Mouse (Mus musculus): ENCODE results near the gene Olfr656. TPM values are rescaled to one million over a fixed set of nuclear protein-coding genes. Genes with fewer than 3 reads are reported as not detected.

Gene Olfr656
- not detected in 2 replicates for polyA plus RNA-seq (2016; fragmentation: Nextera tagmentation; extraction: Ambion mirVana)

GRCm38 (mm10) chr7:104613655-104614054 is at the start of gene Olfr656:
Olfr656 (plus strand) TSS chr7:104613955.
- 73% methylated on average over 4 of the region's 4 CpGs for WGBS
- Histone ChIP-seq H3K4me1 (no peaks in the 10 kb centered on the region), H3K36me3 (no peaks in the 10 kb centered on the region), H3K27ac (no peak within 1 kb of the TSS), H3K9me3 (no peaks in the 10 kb centered on the region), H3K27me3 (ENCODE audit: insufficient read depth, poor library complexity, severe bottlenecking) (no peaks in the 10 kb centered on the region), H3K4me3 (no peak within 1 kb of the TSS)
- no peak for DNase-seq (ENCODE audit: low spot score)

GRCm38 (mm10) chr7:104577014-104577413 is 36.7 kb upstream of the Olfr656 start, which contains the start of gene Olfr653:
Olfr653 (plus strand) TSS chr7:104577314.
- Histone ChIP-seq H3K27me3 (ENCODE audit: insufficient read depth, poor library complexity, severe bottlenecking) (no peaks in the 10 kb centered on the region), H3K4me3 (no peak within 1 kb of the TSS), H3K9me3 (no peaks in the 10 kb centered on the region), H3K27ac (no peak within 1 kb of the TSS), H3K4me1 (no peaks in the 10 kb centered on the region), H3K36me3 (no peaks in the 10 kb centered on the region)
- DNase-seq (ENCODE audit: low spot score): no peak
- 63% methylated on average over 2 of the region's 2 CpGs for WGBS

GRCm38 (mm10) chr7:104580846-104581245 is 32.9 kb upstream of the Olfr656 start:
- Histone ChIP-seq H3K27ac (no peak overlapping the region), H3K9me3 (no peaks in the 10 kb centered on the region), H3K4me3 (no peak overlapping the region), H3K27me3 (ENCODE audit: insufficient read depth, poor library complexity, severe bottlenecking) (no peaks in the 10 kb centered on the region), H3K36me3 (no peaks in the 10 kb centered on the region), H3K4me1 (no peaks in the 10 kb centered on the region)
- 85% methylated on average over 4 of the region's 4 CpGs for WGBS
- DNase-seq (ENCODE audit: low spot score): no peak

GRCm38 (mm10) chr7:104581429-104581828 is 32.3 kb upstream of the Olfr656 start:
- Histone ChIP-seq H3K36me3 (no peaks in the 10 kb centered on the region), H3K4me3 (no peak overlapping the region), H3K9me3 (no peaks in the 10 kb centered on the region), H3K27me3 (ENCODE audit: insufficient read depth, poor library complexity, severe bottlenecking) (no peaks in the 10 kb centered on the region), H3K27ac (no peak overlapping the region), H3K4me1 (no peaks in the 10 kb centered on the region)
- DNase-seq (ENCODE audit: low spot score): no peak
- WGBS: 81% methylated on average over 4 of the region's 4 CpGs

GRCm38 (mm10) chr7:104586725-104587124 is 27.0 kb upstream of the Olfr656 start, which contains the start of gene Olfr654:
Olfr654 (plus strand) TSS chr7:104587025.
- no peaks in the 10 kb centered on the region for H3K4me1 ChIP-seq
- H3K4me3 ChIP-seq: no peak within 1 kb of the TSS
- no peak within 1 kb of the TSS for H3K27ac ChIP-seq
- no peaks in the 10 kb centered on the region for H3K36me3 ChIP-seq
- no peaks in the 10 kb centered on the region for H3K9me3 ChIP-seq
- 81% methylated on average over 4 of the region's 4 CpGs for WGBS
- no peaks in the 10 kb centered on the region for H3K27me3 ChIP-seq (ENCODE audit: insufficient read depth, poor library complexity, severe bottlenecking)
- DNase-seq (ENCODE audit: low spot score): no peak

GRCm38 (mm10) chr7:104588274-104588673 is 25.5 kb upstream of the Olfr656 start:
- H3K27ac ChIP-seq: no peak overlapping the region
- no peak for DNase-seq (ENCODE audit: low spot score)
- WGBS: 78% methylated on average over 5 of the region's 5 CpGs
- no peaks in the 10 kb centered on the region for H3K4me1 ChIP-seq
- no peaks in the 10 kb centered on the region for H3K9me3 ChIP-seq
- no peak overlapping the region for H3K4me3 ChIP-seq
- H3K36me3 ChIP-seq: no peaks in the 10 kb centered on the region
- H3K27me3 ChIP-seq (ENCODE audit: insufficient read depth, poor library complexity, severe bottlenecking): no peaks in the 10 kb centered on the region

GRCm38 (mm10) chr7:104601679-104602078 is 12.1 kb upstream of the Olfr656 start, which contains the start of gene Olfr655:
Olfr655 (minus strand) TSS chr7:104601779.
- H3K9me3 ChIP-seq: no peaks in the 10 kb centered on the region
- 81% methylated on average over 2 of the region's 2 CpGs for WGBS
- no peaks in the 10 kb centered on the region for H3K36me3 ChIP-seq
- no peaks in the 10 kb centered on the region for H3K4me1 ChIP-seq
- no peak for DNase-seq (ENCODE audit: low spot score)
- H3K27me3 ChIP-seq (ENCODE audit: insufficient read depth, poor library complexity, severe bottlenecking): no peaks in the 10 kb centered on the region
- no peak within 1 kb of the TSS for H3K4me3 ChIP-seq
- H3K27ac ChIP-seq: no peak within 1 kb of the TSS

- 4% methylated on average over 3 of the region's 3 CpGs for WGBS
- H3K27ac ChIP-seq: no peak overlapping the region
- no peak for DNase-seq (ENCODE audit: low spot score)
- no peaks in the 10 kb centered on the region for H3K4me1 ChIP-seq
- H3K4me3 ChIP-seq: no peak overlapping the region
- H3K9me3 ChIP-seq: no peaks in the 10 kb centered on the region
- no peaks in the 10 kb centered on the region for H3K27me3 ChIP-seq (ENCODE audit: insufficient read depth, poor library complexity, severe bottlenecking)
- H3K36me3 ChIP-seq: no peaks in the 10 kb centered on the region
These were observed 10.6 kb upstream of the Olfr656 start for GRCm38 (mm10) chr7:104603173-104603572.

- Histone ChIP-seq H3K36me3 (no peaks in the 10 kb centered on the region), H3K4me1 (no peaks in the 10 kb centered on the region), H3K27me3 (ENCODE audit: insufficient read depth, poor library complexity, severe bottlenecking) (no peaks in the 10 kb centered on the region), H3K27ac (no peak overlapping the region), H3K4me3 (no peak overlapping the region), H3K9me3 (no peaks in the 10 kb centered on the region)
- DNase-seq (ENCODE audit: low spot score): no peak
These were observed 9.0 kb upstream of the Olfr656 start for GRCm38 (mm10) chr7:104604727-104605126.

GRCm38 (mm10) chr7:104624494-104624893 is 10.7 kb downstream of the Olfr656 start, which contains the start of gene Olfr657:
Olfr657 (plus strand) TSS chr7:104624794.
- no peak within 1 kb of the TSS for H3K27ac ChIP-seq
- H3K4me1 ChIP-seq: no peaks in the 10 kb centered on the region
- no peaks in the 10 kb centered on the region for H3K27me3 ChIP-seq (ENCODE audit: insufficient read depth, poor library complexity, severe bottlenecking)
- H3K4me3 ChIP-seq: no peak within 1 kb of the TSS
- no peak for DNase-seq (ENCODE audit: low spot score)
- H3K36me3 ChIP-seq: no peaks in the 10 kb centered on the region
- no peaks in the 10 kb centered on the region for H3K9me3 ChIP-seq

GRCm38 (mm10) chr7:104646841-104647482 is 33.2 kb downstream of the Olfr656 start, which contains the start of gene Olfr658:
Olfr658 (minus strand) TSS chr7:104647305.
- Histone ChIP-seq H3K4me3 (peak within 1 kb of the TSS; percentile 48), H3K36me3 (no peaks in the 10 kb centered on the region), H3K27me3 (ENCODE audit: insufficient read depth, poor library complexity, severe bottlenecking) (no peaks in the 10 kb centered on the region), H3K9me3 (no peaks in the 10 kb centered on the region), H3K27ac (no peak within 1 kb of the TSS), H3K4me1 (no peaks in the 10 kb centered on the region)
- WGBS: 20% methylated on average over 21 of the region's 22 CpGs
- peak; percentile 78 for DNase-seq (ENCODE audit: low spot score)

GRCm38 (mm10) chr7:104666453-104666852 is 52.7 kb downstream of the Olfr656 start, which contains the start of gene Olfr659:
Olfr659 (plus strand) TSS chr7:104666753.
- no peaks in the 10 kb centered on the region for H3K36me3 ChIP-seq
- no peaks in the 10 kb centered on the region for H3K27me3 ChIP-seq (ENCODE audit: insufficient read depth, poor library complexity, severe bottlenecking)
- no peaks in the 10 kb centered on the region for H3K9me3 ChIP-seq
- 79% methylated on average over 3 of the region's 3 CpGs for WGBS
- H3K27ac ChIP-seq: no peak within 1 kb of the TSS
- DNase-seq (ENCODE audit: low spot score): no peak
- no peaks in the 10 kb centered on the region for H3K4me1 ChIP-seq
- H3K4me3 ChIP-seq: no peak within 1 kb of the TSS
